Mouse (Mus musculus) forebrain, embryonic 11.5 days (tissue): Measurements from ENCODE around the gene Comtd1. TPM values are rescaled to one million over a fixed set of nuclear protein-coding genes. Genes with fewer than 3 reads are reported as not detected.

Source experiments
- ATAC-seq: fragments of 200-750 bp; cut with Nextera tagmentation; replicated peaks from 2 replicates; pipeline ENCODE4 v1.8.0; 2017; ENCODE audit warnings: moderate TSS enrichment; ENCODE audit not compliant: low FRiP score
- DNase-seq: peaks from one replicate; pipeline ENCODE4 v3.0.0-alpha.2; 2017; ENCODE audit warnings: low spot score
- H3K27ac ChIP-seq: fragments of 300-500 bp; sonication (generic); 2 replicates; pipeline ENCODE4 v1.5.1; 2014; ENCODE audit warnings: low read depth, low read length
- H3K27me3 ChIP-seq: fragments of 300-500 bp; sonication (generic); 2 replicates; pipeline ENCODE4 v1.6.1; 2014; ENCODE audit warnings: mild to moderate bottlenecking, low read length, mixed read lengths; ENCODE audit not compliant: control insufficient read depth, insufficient read depth
- H3K36me3 ChIP-seq: fragments of 300-500 bp; sonication (generic); 2 replicates; pipeline ENCODE4 v1.6.1; 2014; ENCODE audit warnings: mild to moderate bottlenecking, low read length, moderate library complexity, mixed read lengths; ENCODE audit not compliant: control insufficient read depth, insufficient read depth
- H3K4me1 ChIP-seq: fragments of 300-500 bp; sonication (generic); replicated peaks from 2 replicates; pipeline ENCODE4 v1.6.1; 2014; ENCODE audit warnings: low read length, mixed read lengths; ENCODE audit not compliant: control insufficient read depth, insufficient read depth
- H3K4me2 ChIP-seq: fragments of 300-500 bp; sonication (generic); 2 replicates; pipeline ENCODE4 v1.6.1; 2014; ENCODE audit warnings: low read depth, mild to moderate bottlenecking, low read length, moderate library complexity, mixed read lengths; ENCODE audit not compliant: severe bottlenecking
- H3K4me3 ChIP-seq: fragments of 300-500 bp; sonication (generic); 2 replicates; pipeline ENCODE4 v1.5.1; 2014; ENCODE audit warnings: low read depth, low read length
- H3K9ac ChIP-seq: fragments of 300-500 bp; sonication (generic); 2 replicates; pipeline ENCODE4 v1.6.1; 2014; ENCODE audit warnings: low read length
- H3K9me3 ChIP-seq: fragments of 300-500 bp; sonication (generic); 2 replicates; pipeline ENCODE4 v1.6.1; 2016; ENCODE audit warnings: low read length, mixed read lengths; ENCODE audit not compliant: control insufficient read depth
- WGBS: fragments of 180-500 bp; shearing (Covaris S2); extraction: QIAGEN DNeasy Blood & Tissue Kit; methylation state at CpG from one replicate; pipeline ENCODE4 v1.1.7; 2014; 5-methylcytosine and 5-hydroxymethylcytosine counted together
- polyA plus RNA-seq: library from polyadenylated mRNA; unstranded; fragments of >200 nt; fragmentation: Nextera tagmentation; extraction: Ambion mirVana; gene quantifications from 2 replicates; pipeline ENCODE4 v1.2.1, GENCODE M21; 2014

The Comtd1 gene
- polyA plus RNA-seq, 1 experiment from 2014 or later: 11.9 TPM

DNA sequence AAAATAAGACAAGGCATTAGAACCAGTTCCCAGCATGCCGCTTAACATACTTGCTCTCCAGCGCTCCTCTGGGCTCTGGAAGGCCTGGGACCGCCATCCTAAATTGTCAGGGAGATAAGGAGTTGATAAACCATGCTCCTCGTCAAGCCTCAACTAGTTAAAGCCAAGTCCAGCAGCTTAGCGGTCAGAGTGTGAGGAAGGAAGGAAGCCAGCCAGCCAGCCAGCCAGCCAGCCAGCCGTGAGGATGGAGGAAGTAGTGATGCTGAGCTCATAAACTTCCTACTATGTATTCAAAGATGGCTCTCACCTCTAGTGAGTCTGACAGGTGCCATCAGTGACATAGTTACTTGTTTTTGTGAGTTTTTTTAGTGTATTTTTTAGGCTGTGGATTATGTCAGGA lies 5.5 kb downstream of the Comtd1 start:
- Histone ChIP-seq H3K27ac (no peak overlapping the region), H3K9me3 (no peaks in the 10 kb centered on the region), H3K36me3 (no peaks in the 10 kb centered on the region; the same call in 1 of the 2 replicates), H3K4me3 (no peak overlapping the region), H3K27me3 (no peaks in the 10 kb centered on the region), H3K4me1 (peaks cover 11% of the 10 kb centered on the region; the same call in 1 of the 2 replicates), H3K4me2 (no peak overlapping the region), H3K9ac (no peak overlapping the region)
- DNase-seq (no peak), ATAC-seq (no peak)
- 89% methylated on average over 6 of the region's 6 CpGs for WGBS

DNA sequence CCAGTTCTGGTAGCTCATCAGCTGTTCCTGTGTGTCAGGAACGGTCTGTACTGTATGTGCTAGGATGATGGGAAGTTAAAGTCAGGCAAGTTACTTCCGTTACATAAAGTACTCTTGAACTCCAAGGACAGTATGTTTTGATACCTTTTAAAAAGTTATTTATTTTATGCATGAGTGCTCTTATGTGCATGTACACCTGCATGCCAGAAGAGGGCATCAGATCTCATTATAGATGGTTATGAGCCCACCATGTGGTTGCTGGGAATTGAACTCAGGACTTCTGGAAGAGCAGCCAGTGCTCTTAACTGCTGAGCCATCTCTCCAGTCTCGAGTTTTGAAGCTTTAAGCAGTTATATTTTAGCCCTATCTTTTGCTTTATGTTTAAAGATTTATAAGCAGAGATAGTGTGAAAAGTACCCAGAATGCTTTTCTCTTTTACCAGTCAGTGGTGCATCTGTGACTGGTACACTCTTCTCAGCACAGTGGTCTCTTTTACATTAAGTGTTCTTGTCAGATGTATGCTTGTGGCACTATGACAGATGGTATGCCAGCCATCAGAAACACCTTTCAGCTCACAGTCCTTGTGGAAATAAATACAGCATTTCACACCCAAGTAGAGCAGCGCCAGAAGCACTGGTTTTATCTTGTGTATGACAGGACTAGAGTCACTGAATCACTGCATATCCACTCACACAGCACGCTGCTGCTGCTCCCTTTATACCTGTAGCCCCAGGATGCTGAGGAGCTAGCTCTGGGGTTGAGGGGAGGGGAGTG lies 6.8 kb downstream of the Comtd1 start:
- peaks cover under 1% of the 10 kb centered on the region; the same call in 1 of the 2 replicates for H3K4me1 ChIP-seq
- DNase-seq (no peak), ATAC-seq (no peak)
- no peak overlapping the region for H3K9ac ChIP-seq
- no peak overlapping the region for H3K4me2 ChIP-seq
- no peak overlapping the region for H3K27ac ChIP-seq
- H3K9me3 ChIP-seq: no peaks in the 10 kb centered on the region
- no peak overlapping the region for H3K4me3 ChIP-seq
- 89% methylated on average over 5 of the region's 5 CpGs for WGBS
- H3K27me3 ChIP-seq: no peaks in the 10 kb centered on the region
- no peaks in the 10 kb centered on the region; the same call in 1 of the 2 replicates for H3K36me3 ChIP-seq

DNA sequence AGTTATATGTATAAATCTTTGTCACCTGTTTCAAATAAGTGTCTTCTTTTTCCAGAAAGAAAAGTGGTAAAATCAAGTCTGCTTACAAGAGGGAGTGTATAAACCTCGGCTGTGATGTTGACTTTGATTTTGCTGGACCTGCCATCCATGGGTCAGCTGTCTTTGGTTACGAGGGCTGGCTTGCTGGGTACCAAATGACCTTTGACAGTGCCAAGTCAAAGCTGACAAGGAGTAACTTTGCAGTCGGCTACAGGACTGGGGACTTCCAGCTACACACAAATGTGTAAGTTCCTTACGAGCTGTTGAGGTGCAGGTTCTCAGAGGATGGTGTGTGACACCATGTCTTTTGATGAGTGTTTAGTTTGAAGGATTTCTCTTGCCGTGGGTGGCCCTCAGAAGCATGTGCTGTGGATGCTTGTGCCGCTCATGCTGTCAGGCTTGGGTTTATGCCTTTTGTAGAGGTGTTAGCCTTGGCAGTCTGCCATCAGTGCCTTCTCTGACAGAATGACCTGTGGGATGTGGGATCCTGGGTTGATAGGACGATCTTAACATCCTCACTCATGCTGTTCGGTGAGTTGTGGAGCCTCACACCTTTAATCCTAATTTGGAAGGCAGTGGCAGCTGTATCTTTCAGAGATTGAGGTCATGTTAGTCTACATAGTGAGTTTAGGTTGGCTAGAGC lies 10.3 kb downstream of the Comtd1 start:
- Histone ChIP-seq H3K27ac (no peak overlapping the region), H3K36me3 (peaks cover 6% of the 10 kb centered on the region; the same call in 1 of the 2 replicates), H3K4me1 (no peaks in the 10 kb centered on the region), H3K27me3 (no peaks in the 10 kb centered on the region), H3K9me3 (no peaks in the 10 kb centered on the region), H3K4me3 (no peak overlapping the region), H3K4me2 (no peak overlapping the region), H3K9ac (no peak overlapping the region)
- 95% methylated on average over 8 of the region's 8 CpGs for WGBS
- ATAC-seq (no peak), DNase-seq (no peak)

DNA sequence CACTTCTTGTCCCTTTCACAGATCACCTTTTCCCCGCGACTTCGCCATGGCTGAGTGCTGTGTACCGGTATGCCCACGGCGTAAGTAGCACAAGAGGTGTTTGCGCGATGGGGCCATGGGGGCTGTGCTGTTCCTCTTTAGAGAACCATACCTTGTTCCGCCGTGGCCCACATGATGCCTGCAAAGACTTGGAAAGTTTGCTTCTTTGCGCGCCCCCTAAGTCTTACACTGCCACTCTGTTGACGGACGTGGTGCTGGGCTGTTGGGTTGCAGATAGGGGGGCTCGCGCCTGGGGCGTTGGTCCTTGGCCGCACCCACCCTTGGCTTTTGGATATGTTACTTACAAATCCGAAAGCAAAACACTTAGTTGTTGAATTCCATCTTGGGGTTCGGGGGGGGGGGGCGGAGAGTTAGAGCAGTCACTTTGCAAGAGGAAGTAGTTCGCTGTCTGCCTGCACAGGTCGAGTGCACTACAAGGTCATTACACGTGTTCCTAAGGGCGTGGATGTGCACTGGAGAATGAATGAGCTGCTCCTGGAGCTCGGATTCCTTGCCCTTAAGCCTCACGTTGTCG lies 16.9 kb downstream of the Comtd1 start:
- under 1% methylated on average over 27 of the region's 28 CpGs for WGBS
- DNase-seq (peak; percentile 61), ATAC-seq (no peak; the same call in none of the 2 replicates)
- no peaks in the 10 kb centered on the region; the same call in 1 of the 2 replicates for H3K4me1 ChIP-seq
- no peaks in the 10 kb centered on the region for H3K27me3 ChIP-seq
- peak overlapping the region; percentile 91 for H3K9ac ChIP-seq
- peak overlapping the region; percentile 94 for H3K4me3 ChIP-seq
- peak overlapping the region; percentile 74 for H3K27ac ChIP-seq
- H3K36me3 ChIP-seq: peaks cover 6% of the 10 kb centered on the region; the same call in 1 of the 2 replicates
- H3K9me3 ChIP-seq: no peaks in the 10 kb centered on the region
- H3K4me2 ChIP-seq: peak overlapping the region; percentile 63

DNA sequence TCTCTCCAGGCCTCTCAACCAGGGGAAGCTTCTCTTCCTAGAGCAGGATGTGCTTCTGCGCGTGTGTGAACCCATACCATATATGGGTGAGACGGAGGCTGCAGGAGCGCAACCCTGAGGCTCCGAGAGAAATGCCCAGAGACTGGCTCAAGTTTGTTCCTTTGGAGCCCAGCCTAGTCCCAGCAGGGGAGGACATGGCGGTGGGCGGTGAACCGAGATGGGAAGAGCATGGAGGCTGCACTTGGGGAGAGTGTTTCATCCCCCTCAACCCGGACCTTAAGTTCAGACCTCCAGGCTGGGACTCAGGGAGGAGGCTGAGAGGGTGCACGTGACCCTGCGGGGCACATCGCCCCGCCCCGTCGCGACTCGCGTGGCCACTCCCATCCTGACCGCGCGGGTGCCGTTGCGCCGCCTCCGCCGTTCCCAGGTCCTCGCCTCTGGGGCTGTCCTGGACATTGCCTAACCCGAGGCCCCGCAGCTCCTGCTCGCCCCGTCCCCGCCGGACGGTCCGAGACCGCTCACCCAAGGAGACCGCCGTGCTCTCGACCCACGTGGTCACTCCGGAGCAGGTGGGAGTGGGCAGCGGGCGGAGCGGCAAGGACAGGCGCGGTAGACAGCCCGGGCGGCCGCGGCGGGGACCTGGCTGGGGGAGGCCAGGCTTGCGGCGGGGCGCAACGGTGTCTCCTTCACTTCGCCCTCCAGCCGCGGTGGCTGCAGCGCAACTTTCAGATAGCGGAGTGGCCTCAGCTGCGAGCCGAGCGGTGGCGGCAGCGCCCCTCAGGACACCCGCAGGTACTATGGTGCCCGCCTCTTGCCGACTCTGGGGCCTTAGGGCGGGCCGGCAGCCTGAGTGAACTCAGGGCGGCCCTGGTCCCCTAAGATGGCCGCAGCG lies 17.7 kb downstream of the Comtd1 start:
- H3K27ac ChIP-seq: peak overlapping the region; percentile 74
- ATAC-seq: peak; percentile 98
- H3K9ac ChIP-seq: peak overlapping the region; percentile 91
- DNase-seq: peak; percentile 98
- no peaks in the 10 kb centered on the region for H3K9me3 ChIP-seq
- WGBS: under 1% methylated on average over 68 of the region's 73 CpGs
- peak overlapping the region; percentile 94 for H3K4me3 ChIP-seq
- H3K27me3 ChIP-seq: no peaks in the 10 kb centered on the region
- H3K36me3 ChIP-seq: peaks cover 3% of the 10 kb centered on the region; the same call in 1 of the 2 replicates
- no peaks in the 10 kb centered on the region; the same call in 1 of the 2 replicates for H3K4me1 ChIP-seq
- H3K4me2 ChIP-seq: peak overlapping the region; percentile 63

DNA sequence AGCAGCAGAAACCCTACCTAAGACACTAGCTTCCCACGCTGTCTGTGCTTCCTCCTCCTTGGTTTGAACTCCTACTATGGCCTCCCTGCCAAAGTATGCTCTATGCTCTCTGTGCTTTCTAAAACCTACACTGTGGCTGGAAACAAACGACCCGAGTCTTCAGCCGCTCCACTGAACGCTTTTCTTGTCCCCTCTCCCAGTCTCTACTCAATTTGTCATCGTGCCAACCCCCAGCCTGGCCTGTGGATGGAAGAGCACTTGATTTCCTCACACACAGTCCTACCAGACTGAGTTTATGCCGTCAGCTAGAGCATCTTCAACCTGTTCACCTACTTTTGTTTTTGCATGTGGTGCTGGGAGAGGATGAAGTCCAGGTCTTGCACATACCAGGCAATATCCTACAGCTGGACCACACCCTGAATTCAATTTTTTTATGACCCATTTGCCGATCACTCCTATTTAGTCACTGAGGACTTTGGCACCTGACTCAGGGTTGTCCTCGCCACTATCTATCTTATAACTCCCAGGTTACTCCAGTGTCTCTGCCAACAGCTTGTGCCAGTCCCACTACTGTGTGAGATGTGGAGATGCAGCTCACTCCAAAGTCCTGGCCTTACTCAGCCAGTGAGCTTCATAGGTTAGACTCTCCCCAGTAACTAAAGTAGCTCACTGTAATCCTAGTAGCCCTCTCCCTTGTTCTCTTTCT lies 22.8 kb downstream of the Comtd1 start:
- no peak for DNase-seq
- Histone ChIP-seq H3K9me3 (no peaks in the 10 kb centered on the region), H3K36me3 (no peaks in the 10 kb centered on the region), H3K4me2 (no peak overlapping the region), H3K4me3 (no peak overlapping the region), H3K4me1 (no peaks in the 10 kb centered on the region), H3K9ac (no peak overlapping the region), H3K27me3 (no peaks in the 10 kb centered on the region), H3K27ac (no peak overlapping the region)
- ATAC-seq: no peak
- WGBS: 85% methylated on average over 9 of the region's 9 CpGs

DNA sequence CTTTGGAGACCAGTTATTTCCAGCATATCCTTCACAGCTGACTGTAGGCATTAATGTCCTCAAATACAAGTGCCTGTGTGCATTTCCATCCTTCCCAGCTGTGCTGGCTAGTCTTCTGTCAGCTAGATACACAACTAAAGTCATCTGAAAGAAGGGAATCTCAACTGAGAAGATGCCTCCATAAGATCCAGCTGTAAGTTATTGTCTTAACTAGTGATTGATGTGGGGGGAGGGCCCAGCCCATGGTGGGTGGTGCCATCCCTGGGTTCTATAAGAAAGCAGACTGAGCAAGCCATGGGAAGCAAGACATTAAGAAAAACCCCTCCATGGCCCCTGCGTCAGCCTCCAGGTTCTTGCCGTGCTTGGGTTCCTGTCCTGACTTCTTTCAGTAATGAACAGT lies 23.8 kb downstream of the Comtd1 start, which contains the start of gene Vdac2:
TSS of gene Vdac2 (plus strand) at position 301 of the 400 bp plus-strand sequence.
- no peak for ATAC-seq
- no peak for DNase-seq
- H3K36me3 ChIP-seq: no peaks in the 10 kb centered on the region
- H3K9ac ChIP-seq: no peak within 1 kb of the TSS
- 85% methylated on average over 2 of the region's 2 CpGs for WGBS
- H3K9me3 ChIP-seq: no peaks in the 10 kb centered on the region
- no peak within 1 kb of the TSS for H3K4me2 ChIP-seq
- no peak within 1 kb of the TSS for H3K27ac ChIP-seq
- H3K4me1 ChIP-seq: no peaks in the 10 kb centered on the region
- no peak within 1 kb of the TSS for H3K4me3 ChIP-seq
- no peaks in the 10 kb centered on the region for H3K27me3 ChIP-seq
